Mouse (Mus musculus) hindbrain, embryonic 13.5 days (tissue): ENCODE measurements around the gene Cdh8. TPM values are rescaled to one million over a fixed set of nuclear protein-coding genes. Genes with fewer than 3 reads are reported as not detected.

Experiments
- ATAC-seq: fragments of 200-750 bp; cut with Nextera tagmentation; 2 replicates; pipeline ENCODE4 v1.8.0; 2017; ENCODE audit warnings: moderate TSS enrichment; ENCODE audit not compliant: low FRiP score
- H3K27ac ChIP-seq: fragments of 300-500 bp; sonication (generic); 2 replicates; pipeline ENCODE4 v1.5.1; 2015; ENCODE audit warnings: inconsistent platforms, mild to moderate bottlenecking, moderate library complexity
- H3K27me3 ChIP-seq: fragments of 300-500 bp; sonication (generic); 2 replicates; pipeline ENCODE4 v1.6.1; 2015; ENCODE audit warnings: mild to moderate bottlenecking, inconsistent platforms
- H3K36me3 ChIP-seq: fragments of 300-500 bp; sonication (generic); 2 replicates; pipeline ENCODE4 v1.6.1; 2015; ENCODE audit warnings: mild to moderate bottlenecking, inconsistent platforms
- H3K4me1 ChIP-seq: fragments of 300-500 bp; sonication (generic); replicated peaks from 2 replicates; pipeline ENCODE4 v1.6.1; 2015; ENCODE audit warnings: inconsistent platforms
- H3K4me2 ChIP-seq: fragments of 300-500 bp; sonication (generic); 2 replicates; pipeline ENCODE4 v1.6.1; 2015; ENCODE audit warnings: inconsistent platforms, mild to moderate bottlenecking, moderate library complexity
- H3K4me3 ChIP-seq: fragments of 300-500 bp; sonication (generic); 2 replicates; pipeline ENCODE4 v1.5.1; 2015; ENCODE audit warnings: mild to moderate bottlenecking, inconsistent platforms
- H3K9ac ChIP-seq: fragments of 300-500 bp; sonication (generic); 2 replicates; pipeline ENCODE4 v1.6.1; 2015; ENCODE audit warnings: mild to moderate bottlenecking, inconsistent platforms
- H3K9me3 ChIP-seq: fragments of 300-500 bp; sonication (generic); 2 replicates; pipeline ENCODE4 v1.6.1; 2016; ENCODE audit warnings: inconsistent platforms
- WGBS: fragments of 180-500 bp; shearing (Covaris S2); methylation state at CpG from one replicate; pipeline ENCODE4 v1.1.7; 2015; 5-methylcytosine and 5-hydroxymethylcytosine counted together
- polyA plus RNA-seq: library from polyadenylated mRNA; unstranded; fragments of >200 nt; fragmentation: Nextera tagmentation; extraction: Ambion mirVana; gene quantifications from 2 replicates; pipeline ENCODE4 v1.2.1, GENCODE M21; 2015

The Cdh8 gene
- polyA plus RNA-seq, 1 experiment from 2014 or later, result 33.9 TPM

GRCm38 (mm10) chr8:99048664-99049363 lies 367.5 kb downstream of the Cdh8 start:
- ATAC-seq, result no peak
- WGBS, result 75% methylated on average over 8 of the region's 8 CpGs
- Histone ChIP-seq H3K9ac (no peak overlapping the region), H3K36me3 (no peaks in the 10 kb centered on the region), H3K4me3 (no peak overlapping the region), H3K27me3 (no peaks in the 10 kb centered on the region), H3K27ac (no peak overlapping the region), H3K4me1 (no peaks in the 10 kb centered on the region), H3K4me2 (no peak overlapping the region), H3K9me3 (no peaks in the 10 kb centered on the region)

GRCm38 (mm10) chr8:99040423-99040822 lies 375.8 kb downstream of the Cdh8 start:
- ATAC-seq, result no peak
- Histone ChIP-seq H3K27me3 (no peaks in the 10 kb centered on the region), H3K9ac (no peak overlapping the region), H3K4me3 (no peak overlapping the region), H3K9me3 (no peaks in the 10 kb centered on the region), H3K4me2 (no peak overlapping the region), H3K36me3 (no peaks in the 10 kb centered on the region), H3K27ac (no peak overlapping the region), H3K4me1 (no peaks in the 10 kb centered on the region)
- WGBS, result 96% methylated on average over 2 of the region's 2 CpGs

GRCm38 (mm10) chr8:99031060-99031459 lies 385.2 kb downstream of the Cdh8 start:
- WGBS, result 77% methylated on average over 4 of the region's 4 CpGs
- Histone ChIP-seq H3K9me3 (no peaks in the 10 kb centered on the region), H3K9ac (no peak overlapping the region), H3K4me1 (no peaks in the 10 kb centered on the region), H3K36me3 (no peaks in the 10 kb centered on the region), H3K27me3 (no peaks in the 10 kb centered on the region), H3K27ac (no peak overlapping the region), H3K4me3 (no peak overlapping the region), H3K4me2 (no peak overlapping the region)
- ATAC-seq, result no peak
